Mouse (Mus musculus) brain, embryonic 14.5 days (tissue): ENCODE results near the gene C2cd3.

Experiments
- CTCF ChIP-seq: fragments of 200-500 bp; IDR thresholded peaks from 2 replicates; pipeline ENCODE4 v1.5.1; 2012; ENCODE audit warnings: inconsistent platforms, mild to moderate bottlenecking, moderate library complexity, borderline replicate concordance; ENCODE audit not compliant: insufficient read depth, insufficient read length; ENCODE audit errors: extremely low read depth
- POLR2A ChIP-seq: fragments of 200-500 bp; IDR thresholded peaks from 2 replicates; pipeline ENCODE4 v1.6.1; 2012; ENCODE audit warnings: mild to moderate bottlenecking, inconsistent platforms, borderline replicate concordance; ENCODE audit not compliant: poor library complexity, insufficient read depth, insufficient read length, severe bottlenecking; ENCODE audit errors: extremely low read depth

GRCm38 (mm10) chr7:100465248-100465647, 93.2 kb downstream of the C2cd3 start:
- no peak for TF ChIP-seq CTCF
- TF ChIP-seq POLR2A: no peak
